Mouse (Mus musculus): ENCODE measurements at regions not wholly inside any gene's neighbourhood (a gene's known extent, or its start where the extent isn't known, plus 50 kb on each side); places are given as distances from the start of the nearest gene placed in this dataset.

DNA sequence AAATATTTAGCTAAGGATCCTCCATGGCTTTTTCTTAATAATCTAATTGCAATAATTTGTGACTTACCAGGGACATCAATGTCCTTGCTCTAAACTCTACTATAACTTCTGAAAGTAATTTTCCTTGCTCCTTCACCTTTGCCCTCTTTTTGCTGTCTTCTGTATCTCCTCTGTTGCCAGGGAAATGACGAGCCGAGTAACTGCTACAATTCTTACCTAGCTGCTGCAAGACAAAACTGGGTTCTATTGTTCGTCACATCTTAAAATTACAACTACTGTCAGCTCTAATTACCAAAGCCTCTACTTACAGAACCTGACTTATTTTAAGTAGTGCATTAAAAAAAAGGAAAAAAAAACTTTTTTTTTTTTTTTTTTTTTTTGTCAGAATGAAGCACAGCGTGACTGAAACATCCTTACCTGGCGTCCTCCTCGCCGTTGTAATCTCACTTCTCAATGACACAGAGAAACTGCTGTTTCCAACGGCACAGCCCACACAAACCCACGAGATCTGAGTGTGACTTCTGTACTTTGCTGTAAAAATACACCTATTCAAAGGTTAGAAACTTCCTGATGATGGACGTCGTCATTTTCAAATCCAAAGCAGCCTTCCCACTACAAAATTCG lies 389.4 kb downstream of the Plk2 start:
- ATAC-seq (ENCODE audit: low TSS enrichment) = no peak

DNA sequence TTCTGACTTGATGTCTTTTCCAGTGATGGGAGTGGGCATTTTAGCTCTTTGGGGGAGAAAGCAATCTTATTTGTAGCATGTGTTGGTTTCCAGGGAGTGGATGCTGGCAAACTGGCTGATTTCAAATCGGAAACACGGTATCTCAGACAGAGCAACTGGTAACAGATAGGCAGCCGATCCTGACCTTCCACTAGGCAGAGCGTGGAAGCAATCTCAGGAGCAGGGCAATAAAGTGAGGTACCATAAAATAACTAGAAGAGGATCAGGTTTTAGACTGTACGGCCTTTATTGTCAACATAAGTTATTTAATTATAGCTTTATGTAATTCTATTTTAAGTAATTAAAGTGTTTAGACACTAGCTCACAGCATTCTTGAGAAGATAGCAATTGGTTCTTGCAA lies 390.0 kb downstream of the Plk2 start:
- ATAC-seq (ENCODE audit: low TSS enrichment) = no peak

DNA sequence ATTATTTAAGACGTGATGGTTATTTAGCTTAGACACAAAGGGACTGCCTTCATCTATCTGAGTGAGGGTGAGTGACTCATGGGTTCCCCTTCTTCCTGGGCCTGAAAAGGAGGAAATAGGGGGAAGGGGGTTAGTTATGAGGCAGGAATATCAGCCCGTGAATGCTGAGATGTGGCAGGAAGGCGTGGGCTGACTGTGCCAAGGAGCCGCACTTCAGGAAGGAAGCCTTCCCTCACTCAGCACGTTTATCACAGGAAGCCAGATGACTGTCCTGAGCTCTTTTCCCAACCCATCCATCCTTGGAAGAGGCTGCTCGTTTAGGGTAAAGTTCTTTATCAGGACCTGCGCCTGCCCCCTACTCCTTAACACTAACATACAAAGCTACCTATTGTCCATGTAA lies 403.5 kb downstream of the Plk2 start:
- no peak for ATAC-seq (ENCODE audit: low TSS enrichment)

DNA sequence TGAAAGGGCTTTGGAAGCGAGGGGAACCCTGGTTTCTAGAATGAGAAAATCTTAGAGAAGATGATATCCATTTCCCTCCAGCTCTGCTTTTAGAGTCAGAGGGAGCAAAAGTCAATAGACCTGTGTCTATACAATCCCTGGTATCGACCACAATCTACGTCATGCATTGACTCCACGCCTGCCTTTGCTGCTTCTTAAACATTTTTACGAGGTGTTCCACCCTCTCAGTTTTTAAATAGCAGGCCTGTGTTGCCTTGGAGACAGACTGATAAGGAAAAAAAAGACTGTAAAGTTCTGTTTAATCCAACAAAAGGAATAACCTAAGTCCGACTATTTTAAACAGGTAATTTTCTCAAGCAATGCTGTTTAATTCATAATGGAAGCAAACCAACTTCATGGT lies 408.0 kb downstream of the Plk2 start:
- peak; percentile 16; the same call in 1 of the 2 replicates for ATAC-seq (ENCODE audit: low TSS enrichment)

DNA sequence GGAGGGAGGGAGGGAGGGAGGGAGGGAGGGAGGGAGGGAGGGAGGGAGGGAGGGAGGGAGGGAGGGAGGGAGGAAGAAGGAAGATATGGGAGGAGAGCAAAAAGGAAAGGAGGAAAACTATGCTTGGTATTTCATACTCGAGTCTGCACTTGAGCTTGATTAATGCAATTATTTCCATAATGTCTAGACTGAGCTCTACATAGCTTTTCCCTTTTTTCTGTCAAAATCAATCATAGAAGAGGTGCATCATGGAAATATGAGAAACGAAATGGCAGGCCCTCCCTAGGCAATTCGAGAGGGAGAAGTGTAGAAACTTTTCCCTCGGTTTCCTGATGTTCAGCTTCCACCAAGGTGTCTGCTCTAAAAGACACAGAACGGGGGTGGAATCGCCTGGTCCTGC lies 417.6 kb downstream of the Plk2 start:
- ATAC-seq (ENCODE audit: low TSS enrichment) = no peak

DNA sequence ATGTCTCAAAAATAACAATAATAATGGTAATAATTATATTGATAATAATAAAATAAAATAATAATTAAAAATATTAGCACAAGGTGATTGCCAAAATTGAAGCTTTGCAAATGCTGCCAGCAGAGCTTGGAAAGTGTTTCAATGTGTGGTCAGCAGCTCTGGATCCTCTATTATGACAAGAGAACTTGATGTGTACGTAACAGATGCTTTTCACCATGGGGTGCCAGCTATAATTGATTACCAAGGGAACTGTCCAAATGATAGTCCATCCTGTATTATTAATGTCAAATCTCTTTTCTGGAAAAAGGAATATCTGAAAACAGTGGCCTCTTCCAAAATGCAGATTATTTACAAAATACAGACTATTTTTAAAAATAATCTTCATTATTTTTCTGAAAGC lies 419.2 kb downstream of the Plk2 start:
- no peak for ATAC-seq (ENCODE audit: low TSS enrichment)

DNA sequence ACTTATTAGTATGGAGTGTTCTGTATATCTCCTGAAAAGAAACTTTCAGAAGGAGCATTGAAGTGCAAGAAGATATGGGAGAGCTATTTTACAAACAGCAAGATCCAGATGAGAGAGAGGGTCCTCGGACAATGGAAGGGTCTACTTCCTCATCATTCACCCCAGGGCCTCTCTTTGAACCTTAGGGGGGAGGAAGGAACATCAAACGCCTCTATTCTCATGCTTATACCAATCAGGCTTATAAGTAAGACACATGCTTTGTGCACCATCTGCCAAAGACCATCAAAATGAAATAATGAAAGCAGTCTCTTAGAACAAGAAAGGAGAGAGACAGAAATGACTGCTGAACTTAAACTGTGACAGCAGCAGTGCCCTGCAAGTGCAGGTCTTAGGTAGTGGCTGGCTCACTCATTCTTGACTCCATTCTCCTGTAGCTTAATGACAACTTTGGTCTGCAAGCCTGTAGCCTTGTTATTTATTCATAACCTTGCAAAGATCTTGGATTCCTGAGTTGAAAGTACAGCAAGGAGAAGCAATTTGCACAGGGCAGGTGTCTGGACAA lies 424.5 kb downstream of the Plk2 start:
- ATAC-seq (ENCODE audit: low TSS enrichment) = no peak

DNA sequence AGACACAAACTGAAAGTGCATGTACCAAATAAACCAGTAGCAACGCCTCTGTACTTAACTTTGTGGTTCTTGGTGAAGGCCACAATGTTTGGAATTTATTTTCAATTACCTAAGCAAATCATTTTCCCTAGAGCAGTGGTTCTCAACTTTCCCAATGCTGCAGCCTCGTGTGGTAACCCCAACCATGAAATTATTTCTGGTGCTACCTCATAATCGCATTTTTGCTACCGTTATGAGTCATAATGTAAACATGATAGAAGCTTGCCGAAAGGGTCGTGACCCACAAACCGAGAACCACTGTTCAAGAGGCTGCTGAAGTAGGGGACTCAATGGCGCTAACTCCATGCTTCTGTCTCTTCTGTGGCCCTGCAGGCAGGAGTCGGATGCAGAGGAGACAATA lies 429.9 kb upstream of the Actbl2 start:
- no peak for ATAC-seq (ENCODE audit: low TSS enrichment)

DNA sequence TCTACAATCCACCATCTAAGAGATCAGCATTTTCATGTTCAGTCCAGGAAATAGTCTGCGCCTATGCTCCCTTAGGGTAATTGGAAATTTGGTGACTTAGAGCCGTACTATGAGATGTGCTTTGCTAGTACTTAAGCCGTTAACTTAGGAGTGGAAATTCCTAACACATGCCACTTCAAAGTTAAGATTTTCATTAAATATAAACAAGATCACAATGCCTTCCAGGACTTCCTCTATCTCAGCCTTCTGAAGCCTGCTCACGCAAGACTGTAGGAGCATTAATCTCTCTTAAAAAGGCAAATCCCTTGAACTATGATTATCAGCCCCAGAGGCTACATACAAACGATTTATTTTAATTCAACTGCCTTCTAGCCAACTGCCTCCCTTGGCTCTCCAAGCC lies 422.4 kb upstream of the Actbl2 start:
- no peak for ATAC-seq (ENCODE audit: low TSS enrichment)

DNA sequence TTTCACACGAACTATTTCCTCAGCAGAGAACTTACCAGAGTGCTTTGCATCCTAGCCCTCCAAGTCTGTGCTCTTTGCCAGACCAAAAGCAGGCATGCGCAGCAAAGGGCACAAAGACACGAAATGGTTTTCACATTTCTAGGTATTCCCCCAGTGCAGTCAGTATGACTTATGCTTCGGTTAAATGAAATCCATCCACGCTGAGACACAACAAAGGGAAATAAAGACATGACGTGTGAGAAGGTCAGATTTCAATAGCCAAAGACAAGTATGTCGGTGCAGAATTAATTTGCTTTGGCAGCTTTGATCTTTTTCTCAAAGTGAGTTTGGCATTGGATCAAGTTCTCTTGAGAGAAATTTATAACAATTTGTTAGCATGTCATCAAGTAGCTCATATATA lies 417.9 kb upstream of the Actbl2 start:
- no peak for ATAC-seq (ENCODE audit: low TSS enrichment)

DNA sequence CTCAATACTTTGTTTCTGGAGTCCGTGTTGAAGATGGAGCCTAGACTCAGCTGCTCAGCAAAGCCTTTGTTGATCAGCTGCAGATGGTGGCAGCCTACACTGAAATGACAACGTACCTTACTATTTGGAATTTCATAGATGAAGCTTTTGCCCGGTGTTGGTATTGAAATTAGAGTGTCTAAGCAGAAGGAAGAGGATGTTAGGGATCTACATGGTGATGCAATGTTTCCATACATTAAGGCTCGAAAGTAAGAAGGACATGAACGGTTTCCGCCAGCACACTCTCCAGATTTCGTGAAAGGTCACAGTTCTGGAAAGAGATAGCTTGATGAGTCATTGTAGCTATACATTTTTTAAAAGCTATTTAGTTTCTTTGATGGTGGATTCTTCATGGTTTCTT lies 412.9 kb upstream of the Actbl2 start:
- ATAC-seq (ENCODE audit: low TSS enrichment) = peak; percentile 82

DNA sequence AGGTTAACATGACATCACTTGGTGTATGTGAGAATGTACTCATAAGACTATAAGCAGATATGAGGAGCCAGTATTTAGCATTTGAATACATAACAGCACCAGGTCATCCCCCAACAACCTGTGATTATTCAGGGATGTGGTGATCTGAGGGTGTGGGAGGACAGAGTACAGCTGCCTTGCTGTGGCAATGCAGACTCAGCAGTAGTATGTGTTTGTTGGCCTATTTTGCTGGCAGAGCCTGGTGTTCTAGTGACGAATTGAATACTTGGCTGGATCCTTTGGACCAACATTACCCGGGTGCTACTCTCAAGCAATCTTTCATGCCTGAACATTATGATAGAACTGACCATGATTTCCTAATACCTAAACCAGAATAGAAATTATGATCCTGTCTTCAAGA lies 409.1 kb upstream of the Actbl2 start:
- peak; percentile 72 for ATAC-seq (ENCODE audit: low TSS enrichment)

DNA sequence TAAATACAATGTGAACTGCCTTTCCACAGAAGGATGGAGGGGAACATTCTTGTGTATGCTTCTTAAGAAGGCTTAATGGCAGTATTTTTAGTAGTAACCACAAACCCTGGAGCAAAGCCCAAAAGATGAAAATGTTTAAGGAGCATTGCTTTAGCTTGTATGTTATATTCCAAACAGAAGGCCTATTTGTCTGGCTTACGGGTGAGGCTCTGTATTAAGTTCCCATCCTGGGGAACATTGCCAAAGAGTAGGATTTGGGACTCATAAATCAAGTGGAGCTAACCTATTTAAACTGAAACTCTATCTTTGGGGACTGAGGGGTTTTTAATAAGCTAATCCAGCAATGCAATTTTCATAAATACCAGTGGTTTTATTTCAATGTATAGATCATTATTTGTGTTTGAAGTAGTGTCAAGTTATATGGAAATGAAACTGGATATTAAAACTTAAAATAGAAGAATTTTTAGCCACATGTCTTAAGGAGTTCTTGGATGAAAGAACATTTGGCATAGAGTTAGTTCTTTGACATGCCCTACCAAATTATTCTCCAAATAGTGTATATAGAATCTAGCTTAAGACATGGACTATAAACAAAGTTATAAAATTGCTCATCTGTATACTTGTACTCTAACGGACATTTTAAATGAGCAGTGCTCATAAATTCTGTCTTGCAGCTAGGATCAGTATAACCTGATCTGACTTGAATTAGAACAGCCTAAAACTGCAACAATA lies 401.7 kb upstream of the Actbl2 start:
- ATAC-seq (ENCODE audit: low TSS enrichment) = no peak

DNA sequence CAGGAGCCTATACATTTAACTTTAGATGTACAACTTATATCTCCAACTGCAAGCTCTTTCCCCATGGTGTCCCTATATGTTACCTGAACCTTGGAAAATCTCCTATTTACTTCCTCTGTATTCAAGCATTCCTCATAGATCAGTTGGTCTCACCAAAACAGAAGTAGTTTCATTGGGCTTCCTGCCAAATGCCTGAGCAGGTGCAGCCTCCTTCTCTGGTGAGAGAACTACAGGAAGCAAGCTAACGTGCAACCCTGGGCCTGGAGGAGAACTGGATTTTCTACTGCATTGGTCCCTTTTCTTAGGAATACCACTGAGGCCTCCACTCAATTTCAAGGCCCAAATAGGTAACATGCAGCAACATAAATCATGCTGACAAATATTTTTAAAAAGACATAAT lies 400.6 kb upstream of the Actbl2 start:
- ATAC-seq (ENCODE audit: low TSS enrichment) = no peak

DNA sequence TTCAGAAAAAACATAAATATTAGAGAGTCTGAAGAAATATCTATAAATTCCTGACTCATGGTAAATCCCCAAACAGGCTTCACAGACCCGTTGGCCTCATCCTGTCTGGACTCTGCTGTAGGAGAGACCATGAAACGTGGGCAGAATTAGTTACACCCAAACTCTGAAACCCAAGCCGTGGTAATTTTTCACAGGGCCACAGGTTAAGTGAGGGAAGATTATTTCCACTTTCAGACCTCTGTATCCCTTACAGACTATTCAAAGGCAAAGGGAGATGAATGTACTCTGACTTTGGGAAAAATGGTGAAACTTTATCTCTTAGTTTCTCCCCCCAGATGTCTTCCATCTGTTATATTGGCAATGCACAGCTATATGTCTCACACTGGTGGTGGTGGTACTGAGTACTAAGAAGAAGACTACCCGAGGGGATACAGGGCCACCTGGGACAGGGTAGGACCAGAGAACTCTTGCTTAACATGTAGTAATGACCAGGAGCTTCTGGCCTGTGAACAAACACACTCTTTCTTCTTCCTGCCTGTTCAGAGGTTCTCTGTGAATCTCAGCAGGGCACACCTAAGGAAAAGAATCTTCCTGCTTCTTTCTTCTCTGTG lies 388.8 kb upstream of the Actbl2 start:
- no peak for ATAC-seq (ENCODE audit: low TSS enrichment)

DNA sequence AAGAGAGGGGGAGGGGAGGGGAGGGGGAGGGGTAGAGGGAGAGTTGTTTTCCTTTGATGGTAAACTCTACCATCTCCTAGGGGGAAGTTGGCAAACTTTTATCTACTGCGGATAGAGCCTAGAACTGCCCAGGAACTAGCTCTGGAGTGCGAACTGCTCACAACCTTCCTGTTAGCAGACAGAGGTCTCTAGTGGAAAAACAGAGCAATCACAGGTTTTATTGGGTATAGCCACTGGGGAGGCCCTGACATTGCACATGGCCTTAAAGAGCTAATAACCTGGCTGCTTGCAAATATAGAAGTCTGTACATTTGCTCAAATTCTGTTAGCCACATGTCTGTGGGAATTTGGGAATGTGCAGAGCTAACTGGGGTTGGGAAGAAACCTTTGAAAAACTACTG lies 388.1 kb upstream of the Actbl2 start:
- peak; percentile 77; the same call in 1 of the 2 replicates for ATAC-seq (ENCODE audit: low TSS enrichment)

DNA sequence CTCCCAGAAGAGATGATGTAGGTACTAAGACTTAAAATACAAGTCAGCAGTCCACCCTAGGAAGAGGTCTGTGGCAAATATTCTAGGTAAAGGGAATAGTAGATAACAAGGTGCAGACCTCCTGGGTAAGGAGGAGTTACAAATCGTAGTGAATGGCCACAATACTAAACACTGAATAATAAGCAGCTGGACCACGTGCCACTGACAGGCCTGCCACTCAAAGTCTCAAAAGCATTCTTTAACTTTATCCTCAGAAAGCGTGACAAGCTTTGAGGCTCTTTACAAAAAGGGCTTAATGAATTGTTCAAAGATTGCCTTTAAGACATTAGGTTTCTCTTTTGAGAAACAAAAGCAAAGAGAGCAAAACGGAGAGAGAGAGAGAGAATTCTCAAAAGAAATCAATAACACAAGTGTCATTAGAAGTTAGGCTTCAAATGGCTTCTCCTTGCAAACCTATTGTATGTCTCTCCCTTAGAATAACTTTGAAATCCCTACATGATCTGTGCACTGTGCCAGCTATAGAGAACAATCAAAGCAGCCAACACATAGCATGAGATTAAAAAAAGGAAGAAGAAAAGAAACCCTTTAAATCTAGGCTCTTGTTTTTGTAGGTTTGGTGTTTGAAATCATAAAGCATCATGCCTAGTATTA lies 383.6 kb upstream of the Actbl2 start:
- ATAC-seq (ENCODE audit: low TSS enrichment) = no peak

DNA sequence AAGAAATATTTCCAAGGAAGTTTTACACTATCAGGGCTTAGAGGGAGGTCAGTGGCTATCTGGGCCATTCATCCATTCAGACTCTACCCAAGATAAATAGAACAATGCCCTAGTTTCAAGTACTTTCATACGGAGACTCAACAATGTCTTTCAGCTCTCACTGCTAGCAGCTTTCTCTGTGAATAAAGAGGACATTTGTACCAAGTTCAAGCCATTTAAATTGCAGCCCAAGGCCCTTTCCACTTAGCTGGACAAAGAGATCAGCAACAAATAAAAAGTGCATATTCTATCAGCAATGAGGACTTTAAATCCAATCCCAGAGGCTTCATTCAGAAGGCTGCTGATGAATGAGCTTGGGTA lies 383.1 kb upstream of the Actbl2 start:
- ATAC-seq (ENCODE audit: low TSS enrichment) = no peak

DNA sequence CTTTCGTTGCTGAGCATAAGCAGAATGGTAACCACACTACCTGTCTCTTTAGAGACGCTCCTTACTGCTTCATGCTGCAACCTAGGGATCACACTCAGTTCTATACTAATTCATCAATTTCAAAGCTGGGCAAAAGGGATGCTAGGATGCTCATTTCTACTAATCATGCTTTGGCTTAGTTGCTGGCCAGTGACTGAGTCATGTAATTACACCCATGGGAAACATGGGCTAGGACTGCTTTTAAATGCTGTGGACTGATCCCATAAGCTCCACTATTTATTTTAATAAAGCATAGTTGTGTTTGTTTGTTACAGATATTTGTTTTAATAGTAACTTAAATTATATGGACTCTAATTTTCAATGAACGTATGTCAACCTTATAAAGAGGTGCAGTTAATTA lies 373.2 kb upstream of the Actbl2 start:
- no peak for ATAC-seq (ENCODE audit: low TSS enrichment)

DNA sequence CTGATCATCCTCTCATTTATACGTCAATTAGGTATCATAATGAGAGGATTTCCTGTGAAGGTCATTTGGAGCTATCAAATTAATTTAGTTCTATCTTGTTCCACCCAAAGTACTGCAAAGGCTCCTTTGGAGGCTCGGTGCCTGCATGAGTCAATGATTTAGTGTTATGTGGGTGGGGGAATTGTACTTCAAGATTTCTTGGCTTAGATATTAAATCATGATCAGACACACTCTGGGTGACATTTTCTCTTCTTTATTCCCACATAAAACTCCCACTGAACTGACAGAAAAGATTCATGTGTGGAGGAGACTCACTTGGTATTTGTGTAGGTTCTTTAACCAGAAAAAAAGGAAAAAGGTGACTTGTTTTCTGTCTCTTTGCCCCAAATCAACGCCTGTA lies 372.6 kb upstream of the Actbl2 start:
- ATAC-seq (ENCODE audit: low TSS enrichment) = peak; percentile 92

DNA sequence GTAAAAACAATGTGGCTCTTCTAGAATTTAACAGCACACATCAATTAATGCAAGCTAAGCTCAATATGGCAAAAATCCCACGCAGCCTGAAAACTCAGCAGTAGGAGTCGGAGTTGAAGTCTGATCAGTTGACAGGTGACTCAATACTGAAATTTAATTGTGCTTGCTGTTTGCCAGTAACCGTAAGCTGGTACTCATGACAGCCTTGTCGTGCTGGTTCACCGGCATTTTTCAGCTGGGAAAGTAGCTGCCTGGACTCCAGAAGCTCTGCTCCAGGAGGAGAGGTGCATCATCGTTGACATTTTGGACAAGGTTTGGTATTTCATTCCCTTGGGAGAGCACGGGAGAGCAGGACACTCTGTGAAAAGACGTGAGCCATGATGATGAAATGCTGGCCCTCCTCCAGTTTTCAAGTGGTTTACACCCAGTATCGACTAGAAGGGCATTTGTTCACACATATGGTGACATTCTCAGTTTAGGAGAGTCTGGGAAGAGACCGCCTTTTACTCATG lies 372.1 kb upstream of the Actbl2 start:
- ATAC-seq (ENCODE audit: low TSS enrichment) = peak; percentile 70

DNA sequence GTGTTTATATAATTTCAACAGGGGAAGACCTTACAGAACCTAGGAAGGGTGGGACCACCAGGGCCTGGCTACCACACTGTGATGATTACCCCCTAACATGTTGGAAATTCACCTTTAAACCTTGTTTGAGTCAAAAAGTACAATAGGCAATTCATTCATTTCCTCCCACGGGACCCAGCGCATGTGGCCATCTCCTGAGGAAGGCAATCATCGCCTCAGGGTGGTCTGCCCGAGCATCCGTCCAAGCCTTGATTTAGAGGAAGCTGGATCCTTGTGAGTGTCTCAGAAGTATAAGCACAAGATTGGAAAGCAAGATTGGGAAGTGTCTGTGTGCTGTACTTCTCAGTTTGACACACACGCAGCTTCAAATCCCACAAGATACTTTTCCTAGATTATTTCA lies 360.9 kb upstream of the Actbl2 start:
- ATAC-seq (ENCODE audit: low TSS enrichment) = no peak
